Mouse (Mus musculus): ENCODE measurements at regions not wholly inside any gene's neighbourhood (a gene's known extent, or its start where the extent isn't known, plus 50 kb on each side); places are given as distances from the start of the nearest gene placed in this dataset.

DNA sequence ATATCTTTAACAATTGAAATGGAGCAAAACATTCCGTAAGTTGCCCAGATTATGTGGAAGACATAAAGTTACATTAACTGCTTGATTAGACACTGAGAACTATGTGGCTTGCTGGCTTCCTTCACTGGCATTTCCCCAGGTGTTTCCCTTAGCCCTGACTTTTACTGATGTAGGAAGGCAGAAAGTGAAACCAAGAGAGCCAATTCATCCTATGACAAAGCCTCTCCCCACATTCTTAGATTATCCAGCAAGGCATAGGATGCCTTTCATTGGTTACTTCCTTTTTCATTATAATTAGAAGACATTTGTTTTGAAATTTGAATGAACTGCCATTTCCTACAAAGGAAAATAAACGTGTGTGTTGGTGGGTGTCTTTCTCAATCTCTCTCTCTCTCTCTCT, 72.1 kb downstream of the Cdc42ep3 start:
- Histone ChIP-seq H3K4me2 (ENCODE audit: low read depth, low read length) (no peak overlapping the region), H3K4me1 (ENCODE audit: control insufficient read depth, low read depth, low read length) (no peaks in the 10 kb centered on the region), H3K36me3 (ENCODE audit: control insufficient read depth, insufficient read depth) (no peaks in the 10 kb centered on the region), H3K9ac (ENCODE audit: low read depth, low read length) (no peak overlapping the region), H3K9me3 (replicated peaks; ENCODE audit: control insufficient read depth, low read length) (no peaks in the 10 kb centered on the region), H3K27ac (ENCODE audit: low read length) (no peak overlapping the region), H3K4me3 (ENCODE audit: low read depth, low read length) (no peak overlapping the region), H3K27me3 (ENCODE audit: control insufficient read depth, insufficient read depth, low read depth, low read length) (no peaks in the 10 kb centered on the region)
- ATAC-seq (ENCODE audit: low read depth) = no peak
- 42% methylated on average over 2 of the region's 2 CpGs for WGBS (ENCODE audit: insufficient replicate concordance)

DNA sequence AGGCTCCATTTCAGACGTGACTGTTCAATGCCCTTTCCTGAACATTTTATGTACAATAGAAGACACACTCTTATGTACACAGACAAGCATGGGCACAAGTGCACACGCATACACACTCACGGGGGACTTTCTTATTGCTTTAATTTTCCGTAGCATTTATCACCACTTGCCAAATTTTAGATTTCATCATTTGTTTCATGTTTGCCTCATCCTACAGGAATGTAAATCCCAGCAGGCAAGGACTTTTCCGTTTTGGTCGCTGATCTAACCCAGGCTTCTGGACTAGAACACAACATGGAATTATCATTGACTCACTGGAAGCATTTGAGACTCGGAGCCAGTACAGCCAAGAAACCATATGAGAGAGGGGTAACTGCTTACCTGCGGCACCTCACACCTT, 81.3 kb downstream of the Cdc42ep3 start:
- Histone ChIP-seq H3K27me3 (ENCODE audit: control insufficient read depth, insufficient read depth, low read depth, low read length) (no peaks in the 10 kb centered on the region), H3K4me2 (ENCODE audit: low read depth, low read length) (no peak overlapping the region), H3K36me3 (ENCODE audit: control insufficient read depth, insufficient read depth) (no peaks in the 10 kb centered on the region), H3K9ac (ENCODE audit: low read depth, low read length) (no peak overlapping the region), H3K4me1 (ENCODE audit: control insufficient read depth, low read depth, low read length) (no peaks in the 10 kb centered on the region), H3K9me3 (replicated peaks; ENCODE audit: control insufficient read depth, low read length) (no peaks in the 10 kb centered on the region), H3K4me3 (ENCODE audit: low read depth, low read length) (no peak overlapping the region), H3K27ac (ENCODE audit: low read length) (no peak overlapping the region)
- ATAC-seq (ENCODE audit: low read depth) = no peak
- 66% methylated on average over 8 of the region's 8 CpGs for WGBS (ENCODE audit: insufficient replicate concordance)

DNA sequence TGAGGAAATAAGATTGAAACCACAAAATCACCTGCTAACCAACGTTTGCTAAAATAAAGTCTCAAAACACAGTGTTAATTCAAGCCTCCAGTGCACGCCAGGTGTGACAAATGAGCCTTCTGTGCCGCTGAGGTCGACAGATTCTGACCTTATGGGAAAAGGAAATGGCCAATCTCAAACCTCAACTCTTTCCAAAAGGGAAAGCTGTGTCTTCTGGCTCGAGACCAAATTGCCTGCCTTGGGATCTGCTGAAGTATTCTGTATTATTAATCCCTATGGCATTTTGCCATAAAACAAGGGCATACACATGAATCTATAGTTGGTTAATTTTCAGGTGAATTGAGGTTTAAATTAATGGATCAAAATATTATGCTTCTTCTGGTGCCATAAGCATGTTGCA, 95.2 kb downstream of the Cdc42ep3 start:
- no peaks in the 10 kb centered on the region for H3K27me3 ChIP-seq (ENCODE audit: control insufficient read depth, insufficient read depth, low read depth, low read length)
- H3K27ac ChIP-seq (ENCODE audit: low read length) = no peak overlapping the region
- H3K9ac ChIP-seq (ENCODE audit: low read depth, low read length) = no peak overlapping the region
- 33% methylated on average over 5 of the region's 5 CpGs for WGBS (ENCODE audit: insufficient replicate concordance)
- ATAC-seq (ENCODE audit: low read depth) = no peak
- H3K4me2 ChIP-seq (ENCODE audit: low read depth, low read length) = no peak overlapping the region
- H3K36me3 ChIP-seq (ENCODE audit: control insufficient read depth, insufficient read depth) = no peaks in the 10 kb centered on the region
- H3K9me3 ChIP-seq (replicated peaks; ENCODE audit: control insufficient read depth, low read length) = no peaks in the 10 kb centered on the region
- no peak overlapping the region for H3K4me3 ChIP-seq (ENCODE audit: low read depth, low read length)
- H3K4me1 ChIP-seq (ENCODE audit: control insufficient read depth, low read depth, low read length) = no peaks in the 10 kb centered on the region

DNA sequence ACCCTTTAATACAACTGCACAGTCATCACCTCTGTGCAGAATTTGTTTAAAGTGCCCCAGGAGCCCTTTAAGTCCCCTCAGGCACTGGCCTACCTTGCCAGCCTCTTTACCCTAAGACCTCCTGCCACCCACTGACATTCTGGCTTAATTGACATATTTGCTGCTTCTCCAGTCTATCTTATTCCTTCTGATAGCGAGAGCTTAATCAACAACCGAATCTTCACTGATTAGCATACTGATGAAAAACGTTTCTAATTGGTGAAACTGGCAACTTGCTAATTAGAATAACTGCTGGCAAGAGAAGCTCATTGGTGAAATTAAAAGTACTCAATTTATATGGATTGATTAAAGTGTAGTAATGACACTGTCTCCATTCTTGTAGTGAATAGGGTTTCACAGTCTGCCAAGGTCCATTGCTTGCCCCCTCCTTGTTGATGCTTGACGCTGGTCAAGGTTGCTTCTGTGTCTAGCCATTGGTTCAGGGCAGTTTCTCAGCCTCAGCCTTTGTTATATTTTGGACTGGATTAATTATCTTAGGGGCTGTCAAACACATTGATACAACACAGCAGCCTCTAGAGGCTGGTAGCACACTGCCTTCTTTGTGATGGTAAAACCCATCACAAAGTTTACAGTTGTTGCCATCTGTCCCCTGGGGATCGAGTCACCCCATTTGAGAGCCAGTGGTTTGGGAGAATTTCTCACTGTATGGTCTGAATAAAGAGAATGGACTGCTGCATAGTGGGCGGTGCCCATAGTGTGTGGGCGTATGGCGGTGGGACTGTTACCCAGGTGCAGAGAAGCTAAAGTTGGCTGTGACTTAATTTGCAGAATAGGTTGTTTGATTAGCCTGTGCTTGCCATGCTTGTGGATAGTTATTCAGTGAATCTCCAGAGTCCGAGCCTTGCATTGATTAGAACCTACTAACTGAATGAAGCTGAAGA, 107.7 kb downstream of the Cdc42ep3 start:
- Histone ChIP-seq H3K36me3 (ENCODE audit: control insufficient read depth, insufficient read depth) (no peaks in the 10 kb centered on the region), H3K27ac (ENCODE audit: low read length) (no peak overlapping the region), H3K9me3 (replicated peaks; ENCODE audit: control insufficient read depth, low read length) (no peaks in the 10 kb centered on the region), H3K9ac (ENCODE audit: low read depth, low read length) (no peak overlapping the region), H3K4me1 (ENCODE audit: control insufficient read depth, low read depth, low read length) (no peaks in the 10 kb centered on the region), H3K4me2 (ENCODE audit: low read depth, low read length) (no peak overlapping the region), H3K4me3 (ENCODE audit: low read depth, low read length) (no peak overlapping the region), H3K27me3 (ENCODE audit: control insufficient read depth, insufficient read depth, low read depth, low read length) (no peaks in the 10 kb centered on the region)
- 61% methylated on average over 9 of the region's 9 CpGs for WGBS (ENCODE audit: insufficient replicate concordance)
- no peak for ATAC-seq (ENCODE audit: low read depth)

DNA sequence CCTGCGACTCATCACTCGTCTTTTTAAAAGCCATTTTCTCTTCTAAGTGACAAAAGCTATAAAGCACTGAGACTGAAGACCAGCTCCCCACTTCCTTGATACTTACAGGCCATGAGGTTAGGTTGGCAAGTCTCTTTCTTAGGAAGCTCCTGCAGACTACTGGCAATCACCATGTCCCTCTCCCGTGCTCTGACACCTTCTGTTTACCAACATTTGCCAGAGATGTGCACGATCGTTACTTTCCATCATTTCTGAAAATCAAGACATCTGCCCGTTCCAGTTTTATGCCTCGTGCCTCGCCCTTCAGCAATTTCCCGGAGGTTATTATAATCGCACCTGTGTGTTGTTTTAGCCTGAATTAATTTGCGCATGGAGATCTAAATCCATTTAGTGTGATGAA, 110.8 kb downstream of the Cdc42ep3 start:
- Histone ChIP-seq H3K4me2 (ENCODE audit: low read depth, low read length) (no peak overlapping the region), H3K4me1 (ENCODE audit: control insufficient read depth, low read depth, low read length) (no peaks in the 10 kb centered on the region), H3K9ac (ENCODE audit: low read depth, low read length) (no peak overlapping the region), H3K9me3 (replicated peaks; ENCODE audit: control insufficient read depth, low read length) (no peaks in the 10 kb centered on the region), H3K36me3 (ENCODE audit: control insufficient read depth, insufficient read depth) (no peaks in the 10 kb centered on the region), H3K27me3 (ENCODE audit: control insufficient read depth, insufficient read depth, low read depth, low read length) (no peaks in the 10 kb centered on the region), H3K4me3 (ENCODE audit: low read depth, low read length) (no peak overlapping the region), H3K27ac (ENCODE audit: low read length) (no peak overlapping the region)
- no peak for ATAC-seq (ENCODE audit: low read depth)
- WGBS (ENCODE audit: insufficient replicate concordance) = 77% methylated on average over 11 of the region's 11 CpGs

- no peaks in the 10 kb centered on the region for H3K27me3 ChIP-seq (ENCODE audit: control insufficient read depth, insufficient read depth, low read depth, low read length)
- H3K9me3 ChIP-seq (replicated peaks; ENCODE audit: control insufficient read depth, low read length) = no peaks in the 10 kb centered on the region
- 75% methylated on average over 2 of the region's 2 CpGs for WGBS (ENCODE audit: insufficient replicate concordance)
- H3K9ac ChIP-seq (ENCODE audit: low read depth, low read length) = no peak overlapping the region
- no peak overlapping the region for H3K27ac ChIP-seq (ENCODE audit: low read length)
- no peaks in the 10 kb centered on the region for H3K36me3 ChIP-seq (ENCODE audit: control insufficient read depth, insufficient read depth)
- no peak overlapping the region for H3K4me3 ChIP-seq (ENCODE audit: low read depth, low read length)
- H3K4me2 ChIP-seq (ENCODE audit: low read depth, low read length) = no peak overlapping the region
- no peak for ATAC-seq (ENCODE audit: low read depth)
- H3K4me1 ChIP-seq (ENCODE audit: control insufficient read depth, low read depth, low read length) = no peaks in the 10 kb centered on the region
These were observed 111.5 kb downstream of the Cdc42ep3 start for GRCm38 (mm10) chr17:79243426-79243825.

- no peak for ATAC-seq (ENCODE audit: low read depth)
- no peak overlapping the region for H3K4me2 ChIP-seq (ENCODE audit: low read depth, low read length)
- H3K27ac ChIP-seq (ENCODE audit: low read length) = no peak overlapping the region
- H3K9me3 ChIP-seq (replicated peaks; ENCODE audit: control insufficient read depth, low read length) = no peaks in the 10 kb centered on the region
- no peaks in the 10 kb centered on the region for H3K27me3 ChIP-seq (ENCODE audit: control insufficient read depth, insufficient read depth, low read depth, low read length)
- no peaks in the 10 kb centered on the region for H3K36me3 ChIP-seq (ENCODE audit: control insufficient read depth, insufficient read depth)
- no peaks in the 10 kb centered on the region for H3K4me1 ChIP-seq (ENCODE audit: control insufficient read depth, low read depth, low read length)
- no peak overlapping the region for H3K9ac ChIP-seq (ENCODE audit: low read depth, low read length)
- 73% methylated on average over 3 of the region's 3 CpGs for WGBS (ENCODE audit: insufficient replicate concordance)
- H3K4me3 ChIP-seq (ENCODE audit: low read depth, low read length) = no peak overlapping the region
These were observed 113.4 kb downstream of the Cdc42ep3 start for GRCm38 (mm10) chr17:79241489-79241888.

- H3K4me2 ChIP-seq (ENCODE audit: low read depth, low read length) = no peak overlapping the region
- no peak overlapping the region for H3K27ac ChIP-seq (ENCODE audit: low read length)
- no peaks in the 10 kb centered on the region for H3K27me3 ChIP-seq (ENCODE audit: control insufficient read depth, insufficient read depth, low read depth, low read length)
- no peak overlapping the region for H3K4me3 ChIP-seq (ENCODE audit: low read depth, low read length)
- H3K9me3 ChIP-seq (replicated peaks; ENCODE audit: control insufficient read depth, low read length) = no peaks in the 10 kb centered on the region
- 30% methylated on average over 3 of the region's 3 CpGs for WGBS (ENCODE audit: insufficient replicate concordance)
- no peak overlapping the region for H3K9ac ChIP-seq (ENCODE audit: low read depth, low read length)
- no peaks in the 10 kb centered on the region for H3K4me1 ChIP-seq (ENCODE audit: control insufficient read depth, low read depth, low read length)
- ATAC-seq (ENCODE audit: low read depth) = no peak
- no peaks in the 10 kb centered on the region for H3K36me3 ChIP-seq (ENCODE audit: control insufficient read depth, insufficient read depth)
These were observed 118.6 kb downstream of the Cdc42ep3 start for GRCm38 (mm10) chr17:79236244-79236781.
